Mouse (Mus musculus): ENCODE results near the gene Olfr877. TPM values are rescaled to one million over a fixed set of nuclear protein-coding genes. Genes with fewer than 3 reads are reported as not detected.

Olfr877 gene
- polyA plus RNA-seq (2012), result not detected in 2 replicates

GRCm38 (mm10) chr9:37853969-37854368 is at the start of gene Olfr877:
Gene Olfr877, plus strand, starts transcription at chr9:37854269.

DNA sequence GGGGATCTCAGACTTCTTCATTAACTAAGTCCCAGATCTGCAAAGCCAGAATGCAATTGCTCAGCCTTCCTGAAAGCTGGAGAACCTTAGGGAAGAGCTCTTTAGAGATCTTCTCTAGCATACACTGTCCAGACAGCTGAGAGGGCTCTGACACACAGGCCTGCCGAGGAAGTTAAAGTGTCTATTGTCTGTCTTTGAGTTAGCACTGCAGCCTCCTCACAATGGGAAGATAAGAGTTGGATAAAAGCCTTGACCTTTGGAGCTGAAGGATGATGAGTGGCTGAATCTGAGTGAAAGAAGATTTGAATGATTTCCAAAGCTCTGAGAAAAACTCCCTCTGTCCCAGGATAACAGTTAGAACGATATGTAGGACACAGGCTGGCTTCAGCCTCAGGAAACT is 42.6 kb downstream of the Olfr877 start, which contains the start of gene Olfr145:
Gene Olfr145, plus strand, starts transcription at position 64 of the 400 bp plus-strand sequence.

Other genes with a start within 250 kb of the Olfr877 start
- 4.3 and 4.6 TPM in 2 replicates for gene Spa17, start 240.5 kb upstream of the Olfr877 start, polyA plus RNA-seq (2012)
- 41.9 and 49.5 TPM in 2 replicates for gene Tbrg1, start 197.0 kb upstream of the Olfr877 start, polyA plus RNA-seq (2012)
- gene Panx3, start 185.0 kb upstream of the Olfr877 start, polyA plus RNA-seq (2012), result not detected in 2 replicates
- gene Olfr160, start 138.0 kb upstream of the Olfr877 start, polyA plus RNA-seq (2012), result not detected in 2 replicates
- not detected in 2 replicates for gene Olfr874, start 109.2 kb upstream of the Olfr877 start, polyA plus RNA-seq (2012)
- not detected in 2 replicates for gene Olfr875, start 82.4 kb upstream of the Olfr877 start, polyA plus RNA-seq (2012)
- not detected in 2 replicates for gene Olfr876, start 51.2 kb upstream of the Olfr877 start, polyA plus RNA-seq (2012)
- not detected in 2 replicates for gene Olfr145, start 42.5 kb downstream of the Olfr877 start, polyA plus RNA-seq (2012)
- 0.04 TPM in 1 of 2 replicates, not detected in the other for gene Olfr878, start 63.6 kb downstream of the Olfr877 start, polyA plus RNA-seq (2012)
- gene Olfr881, start 137.6 kb downstream of the Olfr877 start, polyA plus RNA-seq (2012), result not detected in 2 replicates
- gene Olfr883, start 171.5 kb downstream of the Olfr877 start, polyA plus RNA-seq (2012), result not detected in 2 replicates
- not detected in 2 replicates for gene Olfr884, start 192.3 kb downstream of the Olfr877 start, polyA plus RNA-seq (2012)
- not detected in 2 replicates for gene Olfr885, start 207.1 kb downstream of the Olfr877 start, polyA plus RNA-seq (2012)
- gene Olfr887, start 229.8 kb downstream of the Olfr877 start, polyA plus RNA-seq (2012), result 0.03 TPM in 1 of 2 replicates, not detected in the other

Data from megakaryocyte-erythroid progenitor cell, adult 5 weeks (primary cell).